Mouse (Mus musculus) embryonic stem cell, embryonic (primary cell): ENCODE measurements around the gene Fam83g.

Experiments
- CTCF ChIA-PET, 4 experiments: fragments of 300-600 bp in 2 of 4; fragments of 350-600 bp in 2 of 4; sonication (Branson Sonifier 250); formaldehyde crosslinking; loops; one replicate each; lab custom pipeline; 2022; ENCODE audit warnings: inconsistent platforms in 2 of 4; lab: Charles Lee
- POLR2A ChIA-PET, 4 experiments: fragments of 300-600 bp in 2 of 4; fragments of 350-600 bp in 2 of 4; sonication (Branson Sonifier 250); formaldehyde crosslinking; loops; one replicate each; lab custom pipeline; 2022; ENCODE audit warnings: antibody characterized with exemption in 4 of 4, inconsistent platforms in 1 of 4; lab: Charles Lee

Gene Fam83g

DNA sequence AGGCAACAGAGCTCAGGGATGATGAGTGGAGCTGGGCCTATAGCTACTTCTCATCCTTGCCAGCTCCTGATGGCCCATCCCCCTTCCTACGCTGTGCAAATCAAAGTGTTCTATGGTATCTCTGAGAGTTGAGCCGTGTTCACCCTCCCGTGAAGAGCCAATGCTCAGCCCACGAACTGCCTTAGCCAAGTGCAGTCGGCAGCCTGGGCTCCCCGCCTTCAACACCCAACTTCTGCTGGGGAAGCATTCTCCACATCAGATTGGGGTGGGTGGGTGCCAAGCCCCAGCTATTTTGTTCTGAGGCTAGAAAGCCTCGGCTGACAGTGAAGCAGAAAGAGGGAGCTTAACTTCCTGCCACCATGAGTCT, 35.2 kb upstream of the Fam83g start:
- ChIA-PET POLR2A (interaction anchor here in 3 of 4 experiments (0.8 to 1.9 kb wide), 5 partner anchors 10 to 113 kb away, joined by 3 to 8 read pairs (median 4); partner anchors contain the start of gene Prpsap2 (in 1 of the 3)), CTCF (interaction anchor here in 3 of 4 experiments (0.5 to 1.4 kb wide), 6 partner anchors 17 to 133 kb away, joined by 3 to 5 read pairs (median 3); no protein-coding TSS in a partner anchor)

DNA sequence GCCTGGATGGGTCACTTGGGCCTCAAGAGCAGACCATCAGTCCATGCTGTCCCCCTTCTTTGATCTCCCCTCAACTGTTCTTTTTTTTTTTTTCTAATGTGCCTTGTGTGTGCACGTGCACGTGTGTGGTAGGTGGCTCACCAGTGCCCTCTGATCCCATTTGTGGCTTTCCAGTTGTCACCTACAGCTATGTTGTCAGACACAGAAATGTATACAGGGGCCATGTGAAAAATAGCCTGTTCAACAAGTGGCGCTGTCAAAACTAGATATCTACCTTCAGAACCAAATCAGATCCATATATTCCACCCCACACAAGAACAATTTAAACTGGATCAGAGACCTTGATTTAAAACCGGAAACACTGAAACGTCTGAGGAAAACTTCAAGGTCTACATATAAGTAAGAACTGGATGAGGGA, 34.7 kb upstream of the Fam83g start:
- ChIA-PET POLR2A (interaction anchor here in 3 of 4 experiments (0.8 to 1.0 kb wide), 3 partner anchors 11 to 26 kb away, joined by 3 to 4 read pairs (median 4); no protein-coding TSS in a partner anchor), CTCF (interaction anchor here in 2 of 4 experiments (0.5 to 1.4 kb wide), 5 partner anchors 17 to 134 kb away, joined by 3 to 5 read pairs (median 3); no protein-coding TSS in a partner anchor)

DNA sequence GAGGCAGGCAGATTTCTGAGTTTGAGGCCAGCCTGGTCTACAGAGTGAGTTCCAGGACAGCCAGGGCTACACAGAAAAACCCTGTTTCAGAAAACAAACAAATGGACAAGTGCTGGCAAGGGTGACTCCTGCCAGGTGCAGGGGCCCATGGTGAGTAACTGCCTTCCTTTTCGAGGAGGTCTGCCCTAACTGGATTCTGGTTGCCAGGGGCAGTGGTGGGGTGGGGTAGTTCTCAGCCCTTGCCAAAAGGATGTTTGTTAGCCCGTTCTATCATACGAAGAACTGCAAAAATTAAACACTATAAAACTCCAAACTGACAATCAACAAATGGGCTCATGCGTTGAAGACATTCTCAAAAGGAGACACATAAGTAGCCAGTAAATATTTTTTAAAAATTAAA, 34.3 kb upstream of the Fam83g start:
- CTCF ChIA-PET = interaction anchor here in 1 of 4 experiments (1.3 kb wide), 1 partner anchor 65 kb away, joined by 3 read pairs; no protein-coding TSS in a partner anchor
- POLR2A ChIA-PET = no interaction called here

DNA sequence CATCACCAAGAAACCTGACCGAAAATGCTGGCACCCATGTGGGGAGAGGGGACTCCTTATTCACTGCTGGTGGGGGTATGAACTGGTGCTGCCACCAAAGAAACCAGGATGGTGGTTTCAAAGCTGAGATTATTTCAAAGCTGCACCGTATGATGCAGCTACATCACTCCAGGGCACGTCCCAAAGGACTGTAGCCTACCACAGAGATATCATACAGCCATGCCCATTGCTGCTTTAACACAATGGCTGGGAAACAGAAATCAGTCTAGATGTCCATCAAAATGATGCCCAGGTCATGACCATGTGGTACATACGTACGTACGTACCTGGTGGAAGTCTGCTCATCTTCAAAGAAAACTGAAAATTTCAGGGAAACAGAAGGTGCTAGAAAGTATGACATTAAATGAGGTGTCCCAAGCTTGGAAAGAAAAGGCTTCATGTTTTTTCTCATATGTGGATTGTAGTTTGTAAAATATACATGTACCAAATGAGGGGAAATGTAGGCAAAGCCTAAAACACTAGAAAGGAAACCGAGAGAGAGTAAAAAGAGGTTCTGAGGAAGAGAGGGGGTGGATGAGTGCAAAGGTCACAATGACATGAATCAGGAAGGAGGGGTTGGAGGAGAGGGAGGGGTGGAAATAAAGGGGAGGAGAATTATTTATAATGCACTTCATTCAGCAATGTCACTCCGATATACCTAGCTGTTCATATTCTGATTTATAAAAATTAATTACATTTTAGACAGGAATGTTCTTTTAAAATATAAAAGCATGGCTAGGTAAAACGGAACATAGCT, 33.2 kb upstream of the Fam83g start:
- POLR2A ChIA-PET = no interaction called here
- CTCF ChIA-PET = no interaction called here

DNA sequence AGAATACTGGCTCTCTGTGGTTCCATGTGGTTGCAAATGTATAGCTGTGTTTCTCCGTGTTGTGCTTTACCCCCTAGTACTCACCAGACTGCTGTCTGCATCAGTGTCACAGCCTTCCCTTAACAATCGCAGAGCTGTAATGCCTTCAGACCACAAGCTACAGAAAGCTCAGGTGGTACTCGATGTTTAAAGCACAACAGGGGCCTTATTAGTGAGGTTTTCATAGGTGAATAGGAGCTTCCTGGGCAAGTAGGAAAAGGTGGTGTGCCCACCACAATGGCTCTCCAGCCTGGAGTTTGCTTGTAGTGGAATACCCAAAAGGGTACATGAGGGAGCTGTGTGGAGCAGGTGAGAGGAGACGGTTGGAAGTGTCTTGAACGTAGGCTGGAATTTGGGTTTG, 31.7 kb upstream of the Fam83g start:
- ChIA-PET CTCF (interaction anchor here in 2 of 4 experiments (0.9 to 1.4 kb wide), 3 partner anchors 14 to 63 kb away, joined by 3 to 4 read pairs (median 4); no protein-coding TSS in a partner anchor), POLR2A (interaction anchor here in 2 of 4 experiments (0.7 to 1.3 kb wide), 4 partner anchors 14 to 176 kb away, joined by 3 read pairs; no protein-coding TSS in a partner anchor)

DNA sequence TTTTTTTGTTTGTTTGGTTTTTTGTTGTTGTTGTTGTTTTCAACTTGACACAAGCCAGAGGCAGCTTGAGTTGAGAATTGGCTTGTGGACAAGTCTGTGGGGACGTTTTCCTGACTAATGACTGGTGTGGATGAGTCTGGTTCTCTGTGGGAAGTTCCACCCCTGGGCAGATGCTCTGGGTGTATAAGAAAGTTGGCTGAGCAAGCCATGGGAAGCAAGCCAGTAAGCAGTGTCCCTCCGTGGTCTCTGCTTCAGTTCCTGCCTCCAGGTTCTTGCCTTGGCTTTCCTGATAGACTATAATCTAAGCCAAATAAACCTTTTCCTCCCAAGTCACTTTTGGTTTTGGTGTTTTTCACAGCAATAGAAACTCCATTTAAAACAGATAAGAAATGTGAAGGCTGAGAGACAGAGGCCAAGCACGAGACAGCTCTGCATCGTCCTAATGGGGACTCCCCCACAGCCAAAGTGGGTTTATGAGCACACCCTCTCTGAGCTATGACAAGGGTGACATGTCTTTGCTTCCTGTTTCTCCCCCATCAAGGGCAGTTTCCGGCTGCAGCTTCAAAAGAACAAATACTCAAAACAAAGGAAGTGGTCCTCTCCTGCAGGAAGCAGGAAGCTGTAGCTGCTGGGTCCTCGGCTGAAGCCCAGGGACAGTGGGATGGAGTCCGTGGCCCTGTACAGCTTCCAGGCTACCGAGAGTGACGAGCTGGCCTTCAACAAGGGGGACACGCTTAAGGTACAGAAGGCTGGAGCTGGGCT, 31.0 kb upstream of the Fam83g start, which contains the start of gene Grap:
Gene Grap (plus strand): TSS at position 580 of the 762 bp plus-strand sequence.
- ChIA-PET POLR2A (interaction anchor here in 2 of 4 experiments (0.6 to 1.7 kb wide), 5 partner anchors 22 to 175 kb away, joined by 3 read pairs; no protein-coding TSS in a partner anchor), CTCF (interaction anchor here in 2 of 4 experiments (0.5 to 1.7 kb wide), 5 partner anchors 13 to 1103 kb away, joined by 3 to 4 read pairs (median 3); no protein-coding TSS in a partner anchor)

DNA sequence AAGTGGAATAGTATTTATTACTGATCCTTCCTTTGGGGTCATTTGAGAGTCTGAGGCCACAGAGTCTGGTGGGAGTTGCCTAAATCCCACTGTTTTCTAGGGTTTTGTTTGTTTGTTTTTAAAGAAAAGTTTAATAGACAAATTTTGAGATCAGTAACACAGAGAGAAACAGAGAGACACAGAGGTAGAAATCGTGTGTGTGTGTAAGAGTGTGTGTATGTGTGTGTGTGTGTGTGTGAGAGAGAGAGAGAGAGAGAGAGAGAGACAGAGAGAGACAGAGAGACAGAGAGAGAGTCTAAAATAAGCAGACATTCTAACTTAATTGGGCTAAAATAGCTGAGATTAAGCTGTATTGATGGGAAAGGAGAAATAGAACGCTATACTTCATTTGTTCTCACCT, 30.3 kb upstream of the Fam83g start:
- ChIA-PET CTCF (interaction anchor here in 2 of 4 experiments (1.4 to 1.7 kb wide), 2 partner anchors 12 to 61 kb away, joined by 3 to 4 read pairs; no protein-coding TSS in a partner anchor), POLR2A (interaction anchor here in 1 of 4 experiments (1.1 to 1.7 kb wide), 2 partner anchors 22 to 30 kb away, joined by 3 read pairs; no protein-coding TSS in a partner anchor)

DNA sequence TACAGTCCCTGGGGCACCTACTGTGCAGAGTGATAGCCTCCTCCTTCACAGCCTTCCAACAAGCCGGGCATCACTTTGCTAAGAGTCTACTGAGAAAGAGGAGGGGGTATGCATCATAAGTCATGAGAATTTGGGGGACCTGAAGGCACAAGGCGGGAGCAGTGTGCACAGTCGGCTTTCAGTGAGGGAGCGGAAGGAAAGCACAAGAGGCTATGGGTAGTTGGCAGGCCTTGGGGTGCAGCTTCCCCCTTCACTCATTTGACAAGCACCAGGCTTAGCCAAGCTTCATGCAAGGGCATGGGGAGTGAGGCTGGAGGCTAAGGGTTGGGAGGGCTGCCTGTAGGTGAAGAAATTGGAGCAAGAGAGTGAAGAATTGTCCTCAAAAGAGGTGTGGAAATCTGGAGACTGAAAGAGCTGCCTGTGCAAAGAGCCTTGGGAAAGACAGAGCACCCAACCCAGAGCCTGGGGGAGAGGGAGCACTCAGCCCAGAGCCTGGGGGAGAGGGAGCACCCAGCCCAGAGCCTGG, 29.0 kb upstream of the Fam83g start:
- ChIA-PET POLR2A (interaction anchor here in 1 of 4 experiments (1.0 to 1.2 kb wide), 2 partner anchors 19 to 131 kb away, joined by 3 read pairs; no protein-coding TSS in a partner anchor), CTCF (interaction anchor here in 3 of 4 experiments (0.5 to 1.7 kb wide), 5 partner anchors 11 to 60 kb away, joined by 3 to 4 read pairs (median 3); no protein-coding TSS in a partner anchor)

DNA sequence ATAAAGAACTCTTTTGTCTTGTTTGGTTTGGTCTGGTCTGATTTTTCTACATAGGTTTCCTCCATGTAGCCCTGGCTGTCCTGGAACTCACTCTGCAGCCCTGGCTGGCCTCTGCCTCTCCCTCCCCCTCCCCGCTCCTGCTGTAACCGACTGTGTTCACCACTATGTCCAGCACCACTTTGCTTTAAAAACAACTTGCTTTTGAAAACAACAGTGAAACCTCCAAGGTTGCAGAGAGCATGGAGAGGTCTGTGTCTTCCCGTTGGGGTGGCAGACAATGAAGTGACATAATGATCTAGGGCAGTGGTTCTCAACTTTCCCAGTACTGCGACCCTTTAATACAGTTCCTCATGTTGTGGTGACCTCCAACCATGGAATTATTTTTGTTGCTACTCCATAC, 28.2 kb upstream of the Fam83g start:
- CTCF ChIA-PET = interaction anchor here in 3 of 4 experiments (0.5 to 1.4 kb wide), 4 partner anchors 10 to 36 kb away, joined by 3 to 5 read pairs (median 4); no protein-coding TSS in a partner anchor
- POLR2A ChIA-PET = interaction anchor here in 2 of 4 experiments (0.7 to 1.2 kb wide), 3 partner anchors 18 to 306 kb away, joined by 3 to 6 read pairs (median 3); no protein-coding TSS in a partner anchor

DNA sequence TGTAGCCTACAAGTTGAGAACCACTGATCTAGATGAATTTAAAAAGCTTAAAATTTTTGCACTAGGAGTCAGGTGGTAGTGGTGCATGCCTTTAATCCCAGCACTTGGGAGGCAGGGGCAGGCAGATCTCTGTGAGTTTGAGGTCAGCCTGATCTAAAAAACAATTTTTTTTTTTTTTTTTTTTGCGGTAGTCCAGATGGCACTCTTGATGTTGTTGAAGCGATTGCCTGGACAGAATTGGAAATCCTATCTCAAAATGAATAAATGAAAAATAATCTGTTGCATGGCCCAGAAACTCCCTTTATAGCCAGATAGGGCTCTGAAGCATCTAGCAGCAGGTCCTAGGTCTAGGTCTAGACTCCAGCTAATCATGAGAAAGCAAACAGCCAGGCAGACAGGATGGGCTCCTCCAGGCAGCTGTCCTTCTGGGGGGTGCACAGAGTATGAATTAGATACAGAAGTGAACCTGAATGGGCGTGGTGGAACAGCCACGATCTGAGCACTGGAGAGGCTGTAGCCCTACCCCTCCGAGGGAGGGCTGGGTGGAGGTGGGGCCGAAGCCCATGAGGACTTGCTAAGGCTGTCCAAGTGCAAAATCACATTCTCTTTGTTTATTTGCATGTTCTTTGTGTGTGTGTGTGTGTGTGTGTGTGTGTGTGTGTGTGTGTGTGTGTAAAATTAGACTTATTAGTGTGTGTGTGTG, 27.6 kb upstream of the Fam83g start:
- POLR2A ChIA-PET = interaction anchor here in 3 of 4 experiments (0.7 kb wide), 3 partner anchors 57 to 307 kb away, joined by 3 to 6 read pairs (median 4); no protein-coding TSS in a partner anchor
- CTCF ChIA-PET = interaction anchor here in 1 of 4 experiments (1.4 kb wide), 1 partner anchor 10 kb away, joined by 4 read pairs; no protein-coding TSS in a partner anchor

DNA sequence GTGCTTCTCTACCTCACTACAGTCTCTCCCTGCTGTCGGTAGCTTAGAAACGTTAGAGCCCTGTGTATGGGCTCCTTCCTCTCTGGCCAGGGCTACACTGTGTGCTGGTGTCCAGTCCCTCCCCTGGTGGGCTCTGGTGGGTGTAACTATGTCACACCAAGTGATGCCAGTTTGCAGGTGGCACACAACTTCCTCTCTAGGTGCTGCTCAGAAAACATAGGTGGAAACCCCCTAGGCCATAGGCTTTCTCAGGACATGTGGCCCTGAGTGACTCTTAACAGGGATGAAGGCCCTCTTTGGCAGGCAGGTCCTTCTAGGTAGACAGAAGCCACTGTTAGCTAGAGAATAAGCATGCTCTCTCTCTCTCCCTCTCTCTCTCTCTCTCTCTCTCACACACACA, 26.5 kb upstream of the Fam83g start:
- CTCF ChIA-PET = interaction anchor here in 2 of 4 experiments (0.6 to 1.5 kb wide), 3 partner anchors 18 to 57 kb away, joined by 3 to 6 read pairs (median 3); no protein-coding TSS in a partner anchor
- POLR2A ChIA-PET = interaction anchor here in 1 of 4 experiments (1.6 kb wide), 1 partner anchor 17 kb away, joined by 6 read pairs; no protein-coding TSS in a partner anchor

DNA sequence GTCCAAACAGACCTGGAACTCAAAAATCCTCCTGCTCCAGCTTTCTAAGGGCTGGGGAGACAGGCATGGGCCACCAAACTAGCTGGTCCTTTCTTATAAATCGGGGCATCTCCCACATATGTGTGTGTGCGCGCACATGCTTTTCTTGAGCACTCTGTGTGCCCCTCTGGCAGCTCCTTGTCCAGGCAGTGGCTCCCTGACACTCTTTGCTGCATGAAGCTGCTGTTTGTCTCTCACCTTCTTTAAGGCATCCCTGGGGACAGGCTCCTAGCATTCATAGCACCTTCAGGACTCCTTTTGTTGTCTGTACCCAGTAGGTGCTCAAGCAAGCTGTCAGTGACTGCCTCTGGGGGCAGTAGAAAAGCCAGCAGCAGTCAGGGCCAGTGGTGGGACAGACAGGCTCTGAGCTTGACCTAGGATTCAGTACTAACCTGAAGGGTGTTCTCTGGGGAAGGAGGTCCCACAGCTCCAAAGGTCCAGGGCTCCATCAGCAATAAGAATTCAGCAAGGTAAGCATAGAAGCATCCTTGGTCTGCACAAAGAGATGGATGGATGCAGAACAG, 25.4 kb upstream of the Fam83g start:
- CTCF ChIA-PET = interaction anchor here in 3 of 4 experiments (0.6 to 1.8 kb wide), 7 partner anchors 9 to 242 kb away, joined by 3 to 7 read pairs (median 5); no protein-coding TSS in a partner anchor

DNA sequence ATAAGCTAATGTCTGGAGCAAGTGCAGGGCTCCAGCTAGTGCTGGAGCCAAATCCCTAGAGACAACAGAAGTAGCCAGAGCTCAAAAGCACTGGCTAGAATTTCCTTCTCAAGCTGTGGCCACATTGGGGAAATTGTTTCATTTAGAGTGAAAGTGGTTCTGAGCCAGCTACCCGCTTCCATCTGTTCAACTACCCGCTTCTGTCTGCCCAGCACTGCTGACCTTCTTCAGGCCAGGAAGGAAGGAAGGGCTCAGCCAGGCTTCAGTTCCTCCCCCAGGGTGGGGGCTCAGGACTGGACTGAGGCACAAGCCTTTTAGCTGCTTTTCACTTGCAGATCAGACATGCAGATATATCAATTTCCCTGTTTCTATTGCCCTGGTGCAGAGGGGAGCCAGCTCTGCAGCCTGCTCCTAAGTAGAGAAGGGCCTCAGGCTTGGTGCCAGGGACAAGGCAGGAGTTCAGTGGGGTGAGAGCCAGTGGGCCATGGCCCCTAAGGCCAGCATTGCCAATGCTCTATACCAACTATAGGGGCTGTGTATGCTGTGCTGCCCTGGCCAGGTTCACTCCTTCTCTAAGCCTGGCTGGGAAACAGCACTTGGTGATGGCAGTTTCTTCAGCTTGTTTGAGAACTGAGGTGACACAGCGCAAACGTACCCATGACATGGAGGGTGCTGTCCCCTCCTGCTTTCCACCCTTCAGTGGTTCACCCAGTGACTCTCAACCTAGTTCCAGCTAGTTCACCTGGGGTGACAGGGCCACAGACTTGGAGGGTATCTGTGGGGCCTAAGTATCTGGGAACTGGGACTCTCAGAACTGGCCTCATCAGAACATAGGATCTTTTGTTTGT, 24.7 kb upstream of the Fam83g start:
- CTCF ChIA-PET = interaction anchor here in 3 of 4 experiments (0.5 to 1.8 kb wide), 7 partner anchors 8 to 243 kb away, joined by 3 to 7 read pairs (median 4); no protein-coding TSS in a partner anchor
- POLR2A ChIA-PET = interaction anchor here in 3 of 4 experiments (0.6 to 1.6 kb wide), 8 partner anchors 9 to 772 kb away, joined by 3 to 6 read pairs (median 4); partner anchors contain the start of gene Fam83g (in 1 of the 3)

More for the DNA sequence above, 25.4 kb upstream of the Fam83g start:
- POLR2A ChIA-PET = interaction anchor here in 3 of 4 experiments (0.6 to 1.6 kb wide), 8 partner anchors 10 to 771 kb away, joined by 3 to 6 read pairs (median 4); partner anchors contain the start of gene Fam83g (in 1 of the 3)

DNA sequence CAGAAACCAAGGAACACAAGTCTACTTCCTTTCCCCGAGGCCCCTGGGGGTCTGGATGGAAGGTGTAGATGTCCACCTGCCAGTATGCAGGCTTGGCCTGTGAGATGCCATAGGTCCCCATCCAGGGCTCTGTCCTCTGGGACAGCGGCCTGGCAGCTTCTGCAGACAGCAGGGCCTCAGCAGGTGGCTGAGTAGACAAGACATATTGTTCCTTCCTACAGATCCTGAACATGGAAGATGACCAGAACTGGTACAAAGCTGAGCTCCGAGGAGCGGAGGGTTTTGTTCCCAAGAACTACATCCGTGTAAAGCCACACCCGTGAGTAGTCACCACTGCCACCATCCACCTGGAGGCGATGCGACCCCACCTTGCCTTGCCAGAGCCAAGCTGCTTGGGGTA, 23.9 kb upstream of the Fam83g start:
- POLR2A ChIA-PET = interaction anchor here in 3 of 4 experiments (0.6 to 1.6 kb wide), 4 partner anchors 8 to 382 kb away, joined by 3 to 5 read pairs (median 3); no protein-coding TSS in a partner anchor
- CTCF ChIA-PET = interaction anchor here in 1 of 4 experiments (1.1 to 1.8 kb wide), 3 partner anchors 14 to 55 kb away, joined by 3 to 7 read pairs (median 4); no protein-coding TSS in a partner anchor
